Mouse (Mus musculus) hindbrain, embryonic 16.5 days (tissue): ENCODE results near the gene Lrg1. TPM values are rescaled to one million over a fixed set of nuclear protein-coding genes. Genes with fewer than 3 reads are reported as not detected.

ENCODE experiments used
- ATAC-seq: fragments of 200-750 bp; cut with Nextera tagmentation; 2 replicates; pipeline ENCODE4 v1.8.0; 2017; ENCODE audit warnings: moderate TSS enrichment, moderate library complexity
- H3K27ac ChIP-seq: fragments of 300-500 bp; sonication (generic); 2 replicates; pipeline ENCODE4 v1.5.1; 2014; ENCODE audit warnings: low read depth, mild to moderate bottlenecking, control low read depth, low read length, moderate library complexity
- H3K27me3 ChIP-seq: fragments of 300-500 bp; sonication (generic); replicated peaks from 2 replicates; pipeline ENCODE4 v1.6.1; 2014; ENCODE audit warnings: low read length; ENCODE audit not compliant: control insufficient read depth, insufficient read depth
- H3K36me3 ChIP-seq: fragments of 300-500 bp; sonication (generic); 2 replicates; pipeline ENCODE4 v1.6.1; 2014; ENCODE audit warnings: mild to moderate bottlenecking, low read length, moderate library complexity, mixed read lengths; ENCODE audit not compliant: control insufficient read depth, insufficient read depth
- H3K4me1 ChIP-seq: fragments of 300-500 bp; sonication (generic); 2 replicates; pipeline ENCODE4 v1.6.1; 2014; ENCODE audit warnings: low read depth, low read length; ENCODE audit not compliant: control insufficient read depth, insufficient read depth
- H3K4me2 ChIP-seq: fragments of 300-500 bp; sonication (generic); 2 replicates; pipeline ENCODE4 v1.6.1; 2014; ENCODE audit warnings: mild to moderate bottlenecking, low read length, control low read depth, moderate library complexity
- H3K4me3 ChIP-seq: fragments of 300-500 bp; sonication (generic); 2 replicates; pipeline ENCODE4 v1.5.1; 2014; ENCODE audit warnings: mild to moderate bottlenecking, low read length, control low read depth, moderate library complexity
- H3K9ac ChIP-seq: fragments of 300-500 bp; sonication (generic); 2 replicates; pipeline ENCODE4 v1.6.1; 2014; ENCODE audit warnings: low read depth, mild to moderate bottlenecking, control low read depth, low read length, moderate library complexity
- H3K9me3 ChIP-seq: fragments of 300-500 bp; sonication (generic); 2 replicates; pipeline ENCODE4 v1.6.1; 2014; ENCODE audit warnings: mild to moderate bottlenecking, low read length, moderate library complexity; ENCODE audit not compliant: control insufficient read depth
- WGBS: fragments of 180-500 bp; shearing (Covaris S2); extraction: QIAGEN DNeasy Blood & Tissue Kit; methylation state at CpG from one replicate; pipeline ENCODE4 v1.1.7; 2014; 5-methylcytosine and 5-hydroxymethylcytosine counted together
- polyA plus RNA-seq: library from polyadenylated mRNA; unstranded; fragments of >200 nt; fragmentation: Nextera tagmentation; extraction: Ambion mirVana; gene quantifications from 2 replicates; pipeline ENCODE4 v1.2.1, GENCODE M21; 2015

Lrg1 gene
- polyA plus RNA-seq, 1 experiment from 2014 or later, result 0.68 TPM

DNA sequence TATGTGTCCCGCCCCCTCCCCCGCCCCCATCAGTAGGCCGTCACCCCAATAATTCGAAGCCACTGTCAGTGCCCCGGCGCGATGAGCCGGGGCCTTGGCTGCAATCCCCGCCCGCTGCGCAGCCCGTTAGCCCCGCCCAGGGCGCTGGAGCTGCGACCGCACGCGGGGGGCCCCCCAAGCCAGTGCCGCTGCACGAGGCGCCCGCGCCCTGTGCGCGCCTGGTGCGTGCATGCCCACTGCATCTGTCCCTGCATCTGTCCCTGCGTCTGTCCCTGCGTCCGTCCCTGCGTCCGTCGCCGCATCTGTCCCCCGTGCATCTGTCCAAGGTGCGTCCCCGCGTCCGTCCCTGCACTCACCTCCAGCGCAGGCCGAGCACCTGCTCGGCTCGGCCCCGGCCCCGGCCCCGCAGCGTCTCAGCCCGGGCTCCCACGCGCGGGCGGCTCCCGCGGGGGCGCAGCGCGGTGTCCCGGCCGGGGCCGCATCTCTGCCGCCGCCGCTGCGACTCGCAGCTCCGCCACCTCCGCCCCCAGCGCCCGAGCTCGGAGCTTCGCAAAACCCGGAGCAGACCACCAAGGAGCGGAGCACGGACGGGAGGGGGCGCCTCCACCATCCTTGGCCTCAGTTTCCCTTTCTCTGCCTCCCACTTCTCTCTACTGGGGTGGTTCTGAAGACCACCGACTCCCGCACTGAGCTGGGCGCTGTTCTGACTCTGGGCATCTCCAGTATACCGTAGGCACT is 18.2 kb upstream of the Lrg1 start, which contains the start of gene Sema6b:
Gene Sema6b, minus strand, starts transcription at position 486 of the 738 bp plus-strand sequence.
- Histone ChIP-seq H3K27ac (peak within 1 kb of the TSS; percentile 83), H3K4me2 (peak within 1 kb of the TSS; percentile 82), H3K9me3 (no peaks in the 10 kb centered on the region), H3K9ac (peak within 1 kb of the TSS; percentile 90), H3K27me3 (no peaks in the 10 kb centered on the region), H3K4me1 (peaks cover 33% of the 10 kb centered on the region), H3K36me3 (no peaks in the 10 kb centered on the region), H3K4me3 (peak within 1 kb of the TSS; percentile 94)
- peak; percentile 40 for ATAC-seq
- WGBS, result under 1% methylated on average over 65 of the region's 79 CpGs

DNA sequence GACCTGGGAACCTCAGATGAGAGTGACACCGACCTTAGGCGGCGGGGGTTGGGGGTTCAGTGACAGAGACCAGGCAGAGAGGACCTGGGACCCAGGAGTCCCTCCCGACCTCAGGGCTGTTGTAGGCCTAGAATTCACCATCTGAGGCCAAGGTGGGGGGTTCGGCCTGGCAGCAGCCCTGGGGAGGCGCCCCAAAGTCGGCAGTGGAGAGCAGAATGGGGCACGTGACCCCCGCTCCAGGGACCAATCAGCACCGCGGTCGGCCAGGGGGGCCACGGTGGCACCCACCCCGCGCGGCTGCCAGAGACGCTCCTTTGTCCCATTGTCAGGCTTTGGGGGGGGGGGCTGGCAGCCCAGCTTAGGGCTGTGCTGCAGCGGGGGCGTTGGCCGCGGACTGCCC is 17.6 kb upstream of the Lrg1 start:
- Histone ChIP-seq H3K4me1 (peaks cover 37% of the 10 kb centered on the region), H3K27ac (peak overlapping the region; percentile 83), H3K9me3 (no peaks in the 10 kb centered on the region), H3K4me2 (peak overlapping the region; percentile 82), H3K4me3 (peak overlapping the region; percentile 94), H3K27me3 (no peaks in the 10 kb centered on the region), H3K9ac (peak overlapping the region; percentile 90), H3K36me3 (no peaks in the 10 kb centered on the region)
- ATAC-seq, result peak; percentile 22
- WGBS, result 9% methylated on average over 13 of the region's 21 CpGs

DNA sequence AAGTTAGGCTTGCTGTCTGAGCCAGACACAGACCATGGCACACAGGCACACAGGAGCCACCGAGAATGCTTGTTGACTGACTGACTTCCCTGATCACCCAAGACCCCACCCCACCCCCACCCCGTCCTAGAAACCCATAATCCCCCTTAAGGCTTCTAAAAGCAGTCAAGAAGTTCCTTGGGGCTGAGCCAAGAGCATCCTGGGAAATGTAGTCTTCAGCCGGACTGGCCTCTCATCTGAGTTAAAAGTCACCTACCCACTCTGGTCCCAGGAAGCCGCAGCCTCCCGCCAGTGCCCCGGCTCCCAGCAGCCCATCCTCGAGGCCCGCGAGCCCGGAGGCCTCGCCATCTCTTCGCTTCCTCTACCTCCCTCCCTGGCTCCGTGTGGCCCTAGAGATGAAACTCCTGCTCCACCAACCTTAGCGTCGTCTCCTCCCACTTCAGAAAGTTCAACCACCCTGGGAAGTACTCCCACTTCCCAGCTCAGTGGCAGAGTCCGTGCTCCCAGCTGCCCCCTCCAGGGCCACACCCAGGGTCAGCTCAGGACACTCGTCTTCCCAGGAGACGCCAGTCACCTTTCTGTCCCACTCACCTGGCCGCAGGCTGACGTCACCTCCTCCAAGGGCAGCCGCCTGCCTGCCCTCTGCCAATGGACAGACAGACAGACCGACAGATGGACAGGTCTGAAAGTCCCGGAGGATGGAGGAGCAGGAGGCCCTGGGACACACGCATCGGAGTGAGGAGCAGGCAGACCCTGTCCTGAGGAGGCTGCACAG is 16.2 kb upstream of the Lrg1 start:
- H3K27me3 ChIP-seq, result no peaks in the 10 kb centered on the region
- H3K27ac ChIP-seq, result no peak overlapping the region
- H3K9ac ChIP-seq, result peak overlapping the region; percentile 90
- no peak for ATAC-seq
- 19% methylated on average over 24 of the region's 25 CpGs for WGBS
- H3K36me3 ChIP-seq, result no peaks in the 10 kb centered on the region
- peak overlapping the region; percentile 94 for H3K4me3 ChIP-seq
- H3K9me3 ChIP-seq, result no peaks in the 10 kb centered on the region
- H3K4me1 ChIP-seq, result peaks cover 41% of the 10 kb centered on the region
- H3K4me2 ChIP-seq, result peak overlapping the region; percentile 82

DNA sequence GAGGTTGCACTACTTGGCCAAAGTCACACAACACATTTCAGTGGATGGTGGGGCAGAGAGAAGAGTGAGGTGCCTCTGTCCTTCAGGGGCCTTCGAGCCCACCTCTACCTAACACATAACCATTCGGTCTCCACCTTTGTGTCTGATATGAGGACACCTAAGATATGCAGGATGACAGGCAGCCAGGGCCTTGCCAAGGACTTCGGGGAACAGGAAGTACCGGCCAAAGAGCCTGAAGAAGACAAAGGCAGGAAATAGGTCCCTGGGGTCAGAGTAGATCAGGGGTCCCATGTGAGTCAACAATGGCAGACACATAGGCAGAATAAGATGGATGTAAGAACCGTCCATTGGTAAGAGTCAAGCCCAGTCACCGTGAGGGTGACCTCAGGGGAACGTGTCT is 14.8 kb upstream of the Lrg1 start:
- H3K27me3 ChIP-seq, result no peaks in the 10 kb centered on the region
- no peak overlapping the region for H3K4me3 ChIP-seq
- ATAC-seq, result no peak
- no peak overlapping the region for H3K27ac ChIP-seq
- H3K36me3 ChIP-seq, result no peaks in the 10 kb centered on the region
- H3K9me3 ChIP-seq, result no peaks in the 10 kb centered on the region
- WGBS, result 82% methylated on average over 7 of the region's 7 CpGs
- H3K4me1 ChIP-seq, result peaks cover 32% of the 10 kb centered on the region
- H3K9ac ChIP-seq, result no peak overlapping the region
- no peak overlapping the region for H3K4me2 ChIP-seq

DNA sequence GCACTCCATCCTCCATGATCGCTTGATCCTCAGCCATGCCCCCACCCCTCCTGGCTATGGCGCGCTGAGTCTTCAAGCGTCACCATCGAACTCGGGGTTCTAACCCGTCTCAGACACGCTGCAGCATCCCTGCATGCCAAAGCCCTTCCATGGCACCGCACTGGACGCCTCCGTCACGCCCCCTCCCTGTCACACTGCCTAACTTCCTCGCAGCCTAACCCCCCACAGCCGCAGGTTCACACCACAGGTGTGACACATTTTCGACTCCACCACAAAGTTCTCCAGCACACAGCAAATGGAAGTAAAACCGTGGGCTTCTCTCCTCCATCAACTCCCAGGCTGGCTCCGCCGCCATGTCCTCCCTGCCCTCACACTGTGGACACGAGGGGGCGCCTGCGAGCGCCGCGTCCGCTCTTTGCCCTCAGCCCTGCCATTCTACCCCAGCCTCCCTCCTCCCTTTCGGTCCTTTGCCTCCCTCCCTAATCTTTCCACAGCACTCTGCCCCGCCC is 12.7 kb upstream of the Lrg1 start:
- Histone ChIP-seq H3K27ac (no peak overlapping the region), H3K27me3 (no peaks in the 10 kb centered on the region), H3K4me1 (peaks cover 27% of the 10 kb centered on the region), H3K9me3 (no peaks in the 10 kb centered on the region), H3K4me2 (peak overlapping the region; percentile 47), H3K4me3 (peak overlapping the region; percentile 7; the same call in 1 of the 2 replicates), H3K36me3 (peaks cover 7% of the 10 kb centered on the region), H3K9ac (no peak overlapping the region)
- ATAC-seq, result 0 out of 2 replicates have a peak, but pooled peaks have one; percentile 0
- WGBS, result 2% methylated on average over 27 of the region's 27 CpGs

DNA sequence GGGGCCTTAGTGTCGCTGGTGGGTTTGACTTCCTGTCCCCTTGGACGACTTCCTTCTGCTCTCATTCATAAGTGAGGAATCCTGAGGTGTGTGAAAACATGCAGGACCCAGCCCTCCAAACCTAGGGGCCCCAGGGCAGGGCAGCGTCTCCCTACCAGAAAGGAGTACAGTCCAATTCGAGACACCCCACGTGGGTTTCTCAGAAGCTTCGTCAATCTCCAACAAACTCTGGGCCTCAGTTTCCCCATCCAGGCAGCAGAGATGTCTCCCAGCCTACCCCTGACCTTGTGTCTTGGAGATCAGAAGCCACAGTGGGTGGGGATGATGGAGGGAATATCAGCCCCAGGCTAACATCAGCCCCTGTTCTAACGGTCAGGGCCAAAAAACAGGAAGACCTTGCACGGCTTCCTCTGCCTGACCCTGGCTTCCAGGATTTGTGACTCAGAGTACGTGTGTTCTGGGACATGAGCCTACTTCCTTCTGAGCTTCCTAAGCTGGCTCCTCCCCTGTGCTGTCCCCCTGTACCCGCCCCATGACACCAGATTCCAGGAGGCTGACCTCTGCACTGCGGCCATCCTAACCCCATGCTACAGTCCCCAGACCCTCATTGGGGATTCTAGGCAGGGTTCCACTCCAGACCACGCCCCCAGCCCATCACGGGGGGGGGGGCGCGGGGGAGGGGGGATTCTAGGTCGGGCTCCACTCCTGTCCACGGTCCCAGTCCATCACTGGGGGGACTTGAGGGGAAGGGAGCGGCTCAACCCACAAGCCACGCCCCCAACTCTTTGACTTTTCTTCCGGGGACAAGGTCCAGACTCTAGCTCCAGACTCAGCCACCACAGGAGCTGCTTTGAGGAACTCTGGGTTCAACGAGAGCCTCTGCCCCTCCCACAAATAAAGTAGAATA is 11.9 kb upstream of the Lrg1 start:
- Histone ChIP-seq H3K4me1 (peaks cover 22% of the 10 kb centered on the region), H3K4me2 (peak overlapping the region; percentile 47), H3K27ac (peak overlapping the region; percentile 68), H3K9me3 (no peaks in the 10 kb centered on the region), H3K36me3 (peaks cover 12% of the 10 kb centered on the region), H3K9ac (no peak overlapping the region; the same call in 1 of the 2 replicates), H3K27me3 (no peaks in the 10 kb centered on the region), H3K4me3 (no peak overlapping the region)
- 27% methylated on average over 17 of the region's 21 CpGs for WGBS
- ATAC-seq, result peak; percentile 28; the same call in 1 of the 2 replicates

DNA sequence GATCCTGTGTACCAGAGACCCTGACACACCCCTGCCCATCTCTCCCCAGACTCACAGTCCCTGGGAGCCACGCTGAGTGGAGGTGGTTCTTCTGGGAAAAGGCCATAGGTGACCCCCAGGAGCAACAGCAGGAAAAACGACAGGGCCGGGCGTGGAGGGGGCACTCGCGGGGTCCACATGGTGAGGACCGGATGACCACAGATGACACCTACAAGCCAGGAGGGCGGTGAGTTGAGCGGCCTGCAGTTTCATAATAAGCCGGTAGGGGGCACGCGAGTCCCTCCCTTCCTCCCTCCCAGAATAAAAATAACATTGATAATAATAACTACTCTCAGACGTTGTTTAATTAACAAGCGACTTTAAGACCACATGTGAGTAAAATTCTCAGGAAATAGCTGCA is 10.9 kb upstream of the Lrg1 start:
- 7% methylated on average over 14 of the region's 14 CpGs for WGBS
- H3K9me3 ChIP-seq, result no peaks in the 10 kb centered on the region
- H3K4me1 ChIP-seq, result peaks cover 12% of the 10 kb centered on the region
- no peak overlapping the region for H3K4me2 ChIP-seq
- no peak overlapping the region for H3K9ac ChIP-seq
- no peak overlapping the region for H3K4me3 ChIP-seq
- H3K27me3 ChIP-seq, result no peaks in the 10 kb centered on the region
- no peak overlapping the region for H3K27ac ChIP-seq
- no peak for ATAC-seq
- peaks cover 14% of the 10 kb centered on the region for H3K36me3 ChIP-seq

DNA sequence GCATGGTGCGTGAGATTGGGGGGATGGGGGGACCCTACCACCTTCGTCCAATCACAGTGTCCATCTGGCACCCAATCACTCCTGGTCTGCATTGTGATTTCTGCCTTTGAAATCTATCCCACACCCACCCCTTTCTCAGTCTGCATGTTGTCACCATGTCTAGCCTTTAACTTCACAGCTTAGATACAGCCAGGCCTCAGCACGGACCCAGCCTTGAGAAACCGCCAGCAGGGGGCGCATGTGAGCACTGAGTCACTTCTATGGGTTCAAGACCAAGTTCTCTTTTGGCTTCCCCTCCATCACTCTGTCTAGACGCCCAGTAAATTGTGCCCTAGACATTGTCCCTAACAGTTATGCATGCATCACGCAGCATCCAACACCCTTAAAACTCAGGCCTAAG is 10.0 kb upstream of the Lrg1 start:
- no peak overlapping the region for H3K27ac ChIP-seq
- H3K9ac ChIP-seq, result no peak overlapping the region
- H3K4me2 ChIP-seq, result no peak overlapping the region
- peak; percentile 25 for ATAC-seq
- H3K4me1 ChIP-seq, result peaks cover 8% of the 10 kb centered on the region; the same call in 1 of the 2 replicates
- no peaks in the 10 kb centered on the region for H3K27me3 ChIP-seq
- peaks cover 22% of the 10 kb centered on the region for H3K36me3 ChIP-seq
- no peak overlapping the region for H3K4me3 ChIP-seq
- H3K9me3 ChIP-seq, result no peaks in the 10 kb centered on the region
- 38% methylated on average over 7 of the region's 7 CpGs for WGBS
